In the genomic region with DNA sequence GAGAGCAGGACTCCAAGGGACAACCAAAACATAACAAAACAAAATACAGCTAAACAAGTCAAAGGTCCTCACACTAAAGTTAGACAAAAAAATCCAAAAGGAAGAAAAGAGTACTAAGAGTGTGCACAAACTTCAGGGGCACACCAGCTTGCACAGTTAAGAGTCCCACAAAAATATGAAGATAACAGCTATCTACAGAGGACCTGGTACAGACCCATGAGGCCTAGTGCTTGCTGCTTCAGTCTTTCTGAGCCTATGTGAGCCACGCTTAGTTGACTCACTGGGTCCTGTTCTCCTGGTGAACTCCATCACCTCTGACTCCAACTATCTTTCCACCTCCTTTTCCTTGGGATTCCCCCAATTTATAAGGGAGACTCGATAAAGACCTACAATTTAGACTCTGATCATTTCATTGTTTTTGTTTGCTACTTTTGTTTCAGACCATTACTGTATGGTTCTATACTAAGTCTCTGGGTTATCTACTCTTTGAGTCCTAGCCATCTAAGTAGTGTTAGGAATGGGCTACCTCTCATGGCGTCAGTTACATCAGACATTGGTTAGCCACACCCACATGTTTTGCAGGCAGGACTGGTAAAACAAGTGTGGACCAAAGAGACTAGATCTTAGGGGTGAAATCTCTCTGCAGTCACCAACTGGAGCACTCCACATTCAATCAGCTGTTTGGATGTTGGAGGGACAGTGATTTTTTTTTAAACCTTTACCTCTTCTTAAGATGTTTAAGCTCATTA, we compare ENCODE assay signal across 21 mouse cellular contexts. TPM values are rescaled to one million over a fixed set of nuclear protein-coding genes. Genes with fewer than 3 reads are reported as not detected.
DNase-seq lines count a peak whose midpoint lies in the region; ATAC-seq and TF ChIP-seq lines count a peak whose summit lies in the region.
"Had no signal": no experiment of that assay in that cellular context is flagged by ENCODE, and none has a peak within 500 bp of the region (broad histone marks: within the 10 kb centered on the region; RNA-seq: fewer than 3 reads in every experiment).

No protein-coding gene starts in this region.

- no peak overlapping the region for H3K9ac ChIP-seq in liver, embryonic 12.5 days
- H3K9ac ChIP-seq in liver, postnatal 0 days (replicated peaks): no peak overlapping the region
- H3K9ac ChIP-seq in liver, embryonic 13.5 days: no peak overlapping the region
- H3K9ac ChIP-seq in liver, embryonic 16.5 days (ENCODE audit: low read depth, low read length): no peak overlapping the region
- H3K9ac ChIP-seq: forebrain, embryonic 12.5 days; forebrain, embryonic 15.5 days; hindbrain, embryonic 12.5 days; hindbrain, embryonic 15.5 days had no signal

- no peaks in the 10 kb centered on the region for H3K36me3 ChIP-seq in liver, embryonic 12.5 days
- H3K36me3 ChIP-seq in liver, postnatal 0 days (replicated peaks; ENCODE audit: insufficient read depth, low read length): no peaks in the 10 kb centered on the region
- H3K36me3 ChIP-seq in liver, embryonic 13.5 days: no peaks in the 10 kb centered on the region
- no peaks in the 10 kb centered on the region for H3K36me3 ChIP-seq in liver, embryonic 16.5 days (ENCODE audit: control insufficient read depth, insufficient read depth)
- H3K36me3 ChIP-seq: forebrain, embryonic 12.5 days; forebrain, embryonic 15.5 days; G1E; hindbrain, embryonic 12.5 days; hindbrain, embryonic 15.5 days had no signal

- H3K9me3 ChIP-seq in liver, embryonic 12.5 days (replicated peaks): no peaks in the 10 kb centered on the region
- H3K9me3 ChIP-seq in liver, postnatal 0 days (ENCODE audit: low read length): no peaks in the 10 kb centered on the region
- H3K9me3 ChIP-seq in liver, embryonic 13.5 days (replicated peaks): no peaks in the 10 kb centered on the region
- no peaks in the 10 kb centered on the region for H3K9me3 ChIP-seq in liver, embryonic 16.5 days (replicated peaks; ENCODE audit: control insufficient read depth, low read length)
- H3K9me3 ChIP-seq: forebrain, embryonic 12.5 days; forebrain, embryonic 15.5 days; G1E; hindbrain, embryonic 12.5 days; hindbrain, embryonic 15.5 days had no signal

- no peak overlapping the region for H3K27ac ChIP-seq in liver, embryonic 12.5 days
- H3K27ac ChIP-seq in liver, postnatal 0 days (ENCODE audit: low read depth): no peak overlapping the region
- no peak overlapping the region for H3K27ac ChIP-seq in liver, embryonic 13.5 days
- H3K27ac ChIP-seq in liver, embryonic 16.5 days (ENCODE audit: low read length): no peak overlapping the region
- H3K27ac ChIP-seq: forebrain, embryonic 12.5 days; forebrain, embryonic 15.5 days; hindbrain, embryonic 12.5 days; hindbrain, embryonic 15.5 days had no signal

- H3K4me1 ChIP-seq in liver, embryonic 12.5 days: no peaks in the 10 kb centered on the region
- no peaks in the 10 kb centered on the region for H3K4me1 ChIP-seq in liver, postnatal 0 days (ENCODE audit: insufficient read depth)
- H3K4me1 ChIP-seq in liver, embryonic 13.5 days (replicated peaks): no peaks in the 10 kb centered on the region
- H3K4me1 ChIP-seq in liver, embryonic 16.5 days (ENCODE audit: control insufficient read depth, low read depth, low read length): no peaks in the 10 kb centered on the region
- H3K4me1 ChIP-seq: forebrain, embryonic 12.5 days; forebrain, embryonic 15.5 days; hindbrain, embryonic 12.5 days; hindbrain, embryonic 15.5 days had no signal

- ATAC-seq in liver, embryonic 12.5 days: peak; percentile 90
- no peak for ATAC-seq in liver, postnatal 0 days
- peak; percentile 93 for ATAC-seq in liver, embryonic 13.5 days (ENCODE audit: low read depth)
- peak; percentile 77 for ATAC-seq in liver, embryonic 16.5 days (ENCODE audit: low read depth)
- ATAC-seq: forebrain, embryonic 15.5 days had no signal

- 48% methylated on average over 3 of the region's 3 CpGs for WGBS in liver, embryonic 12.5 days (ENCODE audit: insufficient replicate concordance)
- WGBS in liver, postnatal 0 days (ENCODE audit: insufficient replicate concordance): 63% methylated on average over 3 of the region's 3 CpGs
- WGBS in liver, embryonic 13.5 days (ENCODE audit: insufficient replicate concordance): 48% methylated on average over 3 of the region's 3 CpGs
- WGBS in liver, embryonic 16.5 days (ENCODE audit: insufficient replicate concordance): 43% methylated on average over 3 of the region's 3 CpGs

- no peak for TF ChIP-seq CTCF in liver, postnatal 0 days (IDR thresholded peaks at IDR 0.05; ENCODE audit: low read depth)

- DNase-seq in liver, postnatal 0 days: no peak
- no peak for DNase-seq in liver, embryonic 13.5 days
- DNase-seq in adrenal gland, postnatal 14 days: no peak
- DNase-seq in urinary bladder, postnatal 4 days (ENCODE audit: low spot score in 2 of 2): no peak
- DNase-seq: adrenal gland, adult 2 months; adrenal gland, postnatal 36 days; B cell, adult 2 months; cerebellum, adult 18-20 months; cerebellum, adult 9-10 months; cerebellum, postnatal 14 days; gastrocnemius, postnatal 25 days; heart, adult 18-20 months had no signal

- no peaks in the 10 kb centered on the region for H3K27me3 ChIP-seq in liver, embryonic 12.5 days (replicated peaks)
- H3K27me3 ChIP-seq in liver, postnatal 0 days (ENCODE audit: insufficient read depth, low read length): no peaks in the 10 kb centered on the region
- H3K27me3 ChIP-seq in liver, embryonic 13.5 days: no peaks in the 10 kb centered on the region
- H3K27me3 ChIP-seq in liver, embryonic 16.5 days (ENCODE audit: control insufficient read depth, insufficient read depth, low read depth, low read length): no peaks in the 10 kb centered on the region
- H3K27me3 ChIP-seq: CH12.LX; forebrain, embryonic 12.5 days; forebrain, embryonic 15.5 days; hindbrain, embryonic 12.5 days; hindbrain, embryonic 15.5 days had no signal

- H3K4me3 ChIP-seq in liver, embryonic 12.5 days: no peak overlapping the region
- H3K4me3 ChIP-seq in liver, postnatal 0 days (ENCODE audit: low read depth, low read length): no peak overlapping the region
- no peak overlapping the region for H3K4me3 ChIP-seq in liver, embryonic 13.5 days (replicated peaks)
- no peak overlapping the region for H3K4me3 ChIP-seq in liver, embryonic 16.5 days (ENCODE audit: low read depth, low read length)
- H3K4me3 ChIP-seq: forebrain, embryonic 12.5 days; forebrain, embryonic 15.5 days; hindbrain, embryonic 12.5 days; hindbrain, embryonic 15.5 days had no signal

- TF ChIP-seq EP300 in liver, postnatal 0 days (IDR thresholded peaks at IDR 0.05; ENCODE audit: low read depth): no peak

- H3K4me2 ChIP-seq in liver, embryonic 12.5 days: no peak overlapping the region
- H3K4me2 ChIP-seq in liver, postnatal 0 days (ENCODE audit: low read depth, low read length): no peak overlapping the region
- H3K4me2 ChIP-seq in liver, embryonic 13.5 days: no peak overlapping the region
- no peak overlapping the region for H3K4me2 ChIP-seq in liver, embryonic 16.5 days (ENCODE audit: low read depth, low read length)
- H3K4me2 ChIP-seq: forebrain, embryonic 12.5 days; forebrain, embryonic 15.5 days; heart, embryonic 11.5 days; hindbrain, embryonic 12.5 days; hindbrain, embryonic 15.5 days had no signal

RNA-seq across cellular contexts. Expression of a gene that starts 20.2 kb away (rescaled TPM):
- 0.19 and 0.39 TPM in 2 replicates for polyA plus RNA-seq in liver, embryonic 12.5 days (2016; fragmentation: Nextera tagmentation; extraction: Ambion mirVana)
- polyA plus RNA-seq in liver, postnatal 0 days (2015; fragmentation: Nextera tagmentation; extraction: Ambion mirVana): 0.41 and 0.57 TPM in 2 replicates
- polyA plus RNA-seq in liver, embryonic 13.5 days (2015; fragmentation: Nextera tagmentation; extraction: Ambion mirVana): 0.30 and 0.51 TPM in 2 replicates
- polyA plus RNA-seq in liver, embryonic 16.5 days (2015; fragmentation: Nextera tagmentation; extraction: Ambion mirVana): 0.22 and 0.23 TPM in 2 replicates
- 10.4 and 14.0 TPM in 2 replicates for total RNA-seq in adrenal gland, postnatal 14 days (2021)
- total RNA-seq: CH12.LX had no signal
- polyA plus RNA-seq: G1E had no signal
